28 mouse cellular contexts compared by ENCODE assay signal in the genomic region with DNA sequence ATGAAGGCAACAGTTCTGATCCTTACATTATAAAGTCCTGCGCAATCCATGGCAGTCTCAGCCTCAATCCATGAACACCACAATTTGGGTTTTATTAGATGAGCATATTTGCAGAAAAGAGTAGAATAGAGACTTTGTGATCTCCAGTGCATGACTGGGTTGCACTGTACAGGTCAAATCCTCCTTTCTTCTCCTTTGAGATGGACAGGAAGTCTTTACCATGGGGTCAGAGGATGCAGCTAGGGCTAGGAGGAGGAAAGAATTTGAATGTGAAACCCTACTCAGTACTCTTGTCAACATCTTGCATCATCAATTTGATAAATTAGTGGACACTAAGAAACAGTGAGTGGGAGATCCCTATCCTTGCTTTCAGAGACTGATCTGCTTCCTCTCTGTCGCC.
"Had no signal": no experiment of that assay in that cellular context is flagged by ENCODE, and none has a peak within 500 bp of the region (broad histone marks: within the 10 kb centered on the region; RNA-seq: fewer than 3 reads in every experiment).

No protein-coding gene starts in this region.

- H3K4me3 ChIP-seq: embryonic facial prominence, embryonic 10.5 days; embryonic facial prominence, embryonic 12.5 days; embryonic facial prominence, embryonic 13.5 days; embryonic facial prominence, embryonic 15.5 days; erythroblast, embryonic 14.5 days; forebrain, embryonic 10.5 days; forebrain, embryonic 12.5 days; forebrain, embryonic 13.5 days; forebrain, embryonic 15.5 days; gastrocnemius, adult 2 months had no signal

- H3K27me3 ChIP-seq: embryonic facial prominence, embryonic 12.5 days; embryonic facial prominence, embryonic 13.5 days; embryonic facial prominence, embryonic 15.5 days; forebrain, embryonic 12.5 days; forebrain, embryonic 13.5 days; forebrain, embryonic 15.5 days had no signal

- H3K4me2 ChIP-seq: embryonic facial prominence, embryonic 12.5 days; embryonic facial prominence, embryonic 13.5 days; embryonic facial prominence, embryonic 15.5 days; forebrain, embryonic 12.5 days; forebrain, embryonic 13.5 days; forebrain, embryonic 15.5 days had no signal

- H3K4me1 ChIP-seq: embryonic facial prominence, embryonic 10.5 days; embryonic facial prominence, embryonic 12.5 days; embryonic facial prominence, embryonic 13.5 days; embryonic facial prominence, embryonic 15.5 days; forebrain, embryonic 10.5 days; forebrain, embryonic 12.5 days; forebrain, embryonic 13.5 days; forebrain, embryonic 15.5 days had no signal

- H3K36me3 ChIP-seq: embryonic facial prominence, embryonic 10.5 days; embryonic facial prominence, embryonic 12.5 days; embryonic facial prominence, embryonic 13.5 days; embryonic facial prominence, embryonic 15.5 days; forebrain, embryonic 10.5 days; forebrain, embryonic 12.5 days; forebrain, embryonic 15.5 days had no signal

- H3K9me3 ChIP-seq: embryonic facial prominence, embryonic 10.5 days; embryonic facial prominence, embryonic 12.5 days; embryonic facial prominence, embryonic 13.5 days; embryonic facial prominence, embryonic 15.5 days; forebrain, embryonic 10.5 days; forebrain, embryonic 12.5 days; forebrain, embryonic 13.5 days; forebrain, embryonic 15.5 days had no signal

- DNase-seq: cerebellum, adult 18-20 months; cerebellum, adult 2 months; cerebellum, adult 8-10 months; cerebellum, adult 9-10 months; cerebellum, adult 9-11 months; cerebellum, postnatal 10 days; cerebellum, postnatal 14 days; cerebellum, postnatal 25 days; cerebellum, postnatal 36 days; embryo, embryonic 11 days; forebrain, postnatal 0 days; gastrocnemius, adult 2 months; gastrocnemius, postnatal 10 days; gastrocnemius, postnatal 14 days; gastrocnemius, postnatal 25 days; gastrocnemius, postnatal 36 days; heart, adult 11 months had no signal

- H3K9ac ChIP-seq: embryonic facial prominence, embryonic 12.5 days; embryonic facial prominence, embryonic 13.5 days; embryonic facial prominence, embryonic 15.5 days; forebrain, embryonic 12.5 days; forebrain, embryonic 13.5 days; forebrain, embryonic 15.5 days; forebrain, postnatal 0 days had no signal

- ATAC-seq: forebrain, embryonic 13.5 days; forebrain, embryonic 14.5 days; forebrain, embryonic 15.5 days; forebrain, embryonic 16.5 days; forebrain, postnatal 0 days had no signal

- H3K27ac ChIP-seq: embryonic facial prominence, embryonic 10.5 days; embryonic facial prominence, embryonic 12.5 days; embryonic facial prominence, embryonic 13.5 days; embryonic facial prominence, embryonic 15.5 days; forebrain, embryonic 10.5 days; forebrain, embryonic 12.5 days; forebrain, embryonic 13.5 days; forebrain, embryonic 15.5 days; gastrocnemius, adult 2 months had no signal
